Mouse (Mus musculus) olfactory bulb, adult 2 months (tissue): Measurements from ENCODE around the gene Ppp1ca. TPM values are rescaled to one million over a fixed set of nuclear protein-coding genes. Genes with fewer than 3 reads are reported as not detected.

Source experiments
- H3K27ac ChIP-seq: fragments of 200-500 bp; 2 replicates; pipeline ENCODE4 v1.5.1; 2012; ENCODE audit warnings: low read depth, low read length; ENCODE audit not compliant: insufficient read depth
- H3K4me1 ChIP-seq: fragments of 200-500 bp; 2 replicates; pipeline ENCODE4 v1.6.1; 2012; ENCODE audit warnings: low read length; ENCODE audit not compliant: control insufficient read depth, insufficient read depth
- H3K4me3 ChIP-seq: fragments of 200-500 bp; 2 replicates; pipeline ENCODE4 v1.5.1; 2012; ENCODE audit warnings: mild to moderate bottlenecking, low read depth, low read length, moderate library complexity; ENCODE audit not compliant: insufficient read depth
- CTCF ChIP-seq: fragments of 200-500 bp; IDR thresholded peaks from 2 replicates; pipeline ENCODE4 v1.5.1; 2012; ENCODE audit warnings: low read depth, mild to moderate bottlenecking, low read length, moderate library complexity; ENCODE audit not compliant: insufficient read depth
- POLR2A ChIP-seq: fragments of 200-500 bp; IDR thresholded peaks from 2 replicates; pipeline ENCODE4 v1.6.1; 2012; ENCODE audit warnings: mild to moderate bottlenecking, low read depth, low read length, moderate library complexity; ENCODE audit not compliant: insufficient read depth
- WGBS: fragments of 180-500 bp; shearing (Covaris S2); methylation state at CpG from one replicate; pipeline ENCODE4 v1.1.7; 2018; 5-methylcytosine and 5-hydroxymethylcytosine counted together
- polyA plus RNA-seq: library from polyadenylated mRNA; stranded (reverse); fragments of >200 nt; gene quantifications from 2 replicates; pipeline ENCODE4 v1.2.4, GENCODE M21; 2012; ENCODE audit warnings: low replicate concordance; ENCODE audit not compliant: missing spikeins, insufficient read depth, insufficient read length

The Ppp1ca gene
- polyA plus RNA-seq, 1 experiment = 405 TPM

DNA sequence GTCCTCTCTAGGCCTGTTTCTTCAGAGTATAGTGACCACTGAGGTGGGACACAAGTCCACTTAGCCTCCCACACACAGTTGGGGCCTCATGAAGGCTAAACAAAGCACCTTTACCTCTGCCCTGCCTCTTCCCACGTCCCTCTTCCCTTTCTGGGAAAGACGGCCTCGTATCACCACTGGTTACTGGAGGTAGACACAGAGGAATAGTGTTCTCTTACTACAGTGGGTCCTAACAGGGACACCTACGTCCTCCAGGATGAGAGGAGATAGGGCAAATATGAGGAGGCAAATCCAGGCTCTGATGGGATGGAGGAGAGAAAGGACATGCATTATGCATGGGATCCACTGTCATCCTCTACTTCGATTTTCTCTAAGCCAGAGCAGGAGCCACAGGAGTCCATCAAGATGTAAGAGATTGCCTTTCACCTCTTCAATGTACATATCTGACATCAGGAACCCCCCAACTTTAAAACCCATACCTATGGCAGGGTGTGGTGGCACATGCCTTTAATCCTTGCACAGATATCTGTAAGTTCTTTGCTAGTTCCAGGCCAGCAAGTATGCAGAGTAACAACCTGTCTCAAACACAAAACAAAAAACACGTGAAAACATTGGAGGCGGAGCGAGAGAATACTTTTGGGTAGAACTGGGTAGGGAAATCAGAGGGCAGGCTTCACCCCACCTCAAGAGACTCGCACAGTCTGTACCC lies 43.9 kb upstream of the Ppp1ca start:
- H3K27ac ChIP-seq = peak overlapping the region; percentile 54
- 39% methylated on average over 9 of the region's 9 CpGs for WGBS
- H3K4me1 ChIP-seq = peaks cover 32% of the 10 kb centered on the region
- TF ChIP-seq CTCF (no peak), POLR2A (no peak)
- H3K4me3 ChIP-seq = peak overlapping the region; percentile 66

DNA sequence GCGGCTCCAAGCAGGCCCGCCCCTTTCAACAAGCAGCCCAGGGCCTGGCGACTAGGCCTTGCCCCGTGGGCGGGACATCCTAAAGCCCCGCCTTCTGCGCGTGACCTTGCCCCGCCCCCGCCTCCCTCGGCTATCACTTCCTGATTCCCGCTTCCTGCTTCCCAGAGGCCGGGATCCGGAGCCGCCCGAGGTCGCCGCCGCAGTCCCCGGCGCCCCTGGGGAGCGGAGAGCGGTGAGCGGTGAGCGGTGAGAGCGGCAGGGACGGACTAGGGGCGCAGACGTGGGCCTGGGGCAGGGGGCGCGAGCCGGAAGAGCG lies 43.4 kb upstream of the Ppp1ca start, which contains the start of gene Coro1b:
Gene Coro1b, plus strand, starts transcription at position 129 of the 316 bp plus-strand sequence.
- under 1% methylated on average over 32 of the region's 33 CpGs for WGBS
- no peak for TF ChIP-seq CTCF
- TF ChIP-seq POLR2A = peak; percentile 80
- peak within 1 kb of the TSS; percentile 54 for H3K27ac ChIP-seq
- H3K4me3 ChIP-seq = peak within 1 kb of the TSS; percentile 66
- peaks cover 32% of the 10 kb centered on the region for H3K4me1 ChIP-seq

DNA sequence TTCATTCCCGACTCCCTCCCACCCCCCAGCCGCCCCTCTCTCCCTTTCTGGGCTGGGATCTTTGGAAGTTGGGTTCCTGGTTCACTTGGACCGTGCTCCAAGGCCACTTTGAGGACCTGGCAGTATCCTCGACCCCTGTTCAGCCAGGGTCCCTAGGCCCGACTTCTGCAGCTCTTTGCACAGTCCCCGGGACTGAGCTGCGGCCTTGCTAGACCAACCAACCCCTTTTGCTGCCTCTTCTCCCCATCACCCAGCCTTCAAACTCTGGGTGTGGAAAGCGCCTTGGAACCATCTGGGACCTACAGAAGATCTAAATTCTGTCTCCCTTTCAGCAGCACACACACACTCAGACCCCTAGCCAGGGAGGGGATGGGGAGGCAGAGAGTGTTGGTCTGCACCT lies 43.0 kb upstream of the Ppp1ca start:
- Histone ChIP-seq H3K27ac (no peak overlapping the region; the same call in 1 of the 2 replicates), H3K4me1 (peaks cover 32% of the 10 kb centered on the region), H3K4me3 (peak overlapping the region; percentile 66)
- under 1% methylated on average over 8 of the region's 8 CpGs for WGBS
- TF ChIP-seq CTCF (no peak), POLR2A (no peak)

DNA sequence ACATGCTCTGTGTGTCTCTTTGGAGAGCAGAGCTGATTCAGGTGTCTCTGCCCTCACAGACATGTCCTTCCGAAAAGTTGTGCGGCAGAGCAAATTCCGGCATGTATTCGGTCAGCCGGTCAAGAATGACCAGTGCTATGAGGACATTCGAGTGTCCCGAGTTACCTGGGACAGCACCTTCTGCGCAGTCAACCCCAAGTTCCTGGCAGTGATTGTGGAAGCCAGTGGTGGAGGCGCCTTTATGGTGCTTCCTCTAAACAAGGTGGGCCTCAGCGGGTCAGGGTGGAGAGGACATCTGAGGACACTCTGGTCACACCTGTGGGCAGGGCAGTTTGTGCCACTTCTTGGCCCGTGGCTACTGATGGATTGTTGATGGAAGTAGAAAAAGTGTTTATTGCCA lies 42.6 kb upstream of the Ppp1ca start:
- TF ChIP-seq POLR2A (no peak), CTCF (no peak)
- WGBS = 86% methylated on average over 11 of the region's 11 CpGs

DNA sequence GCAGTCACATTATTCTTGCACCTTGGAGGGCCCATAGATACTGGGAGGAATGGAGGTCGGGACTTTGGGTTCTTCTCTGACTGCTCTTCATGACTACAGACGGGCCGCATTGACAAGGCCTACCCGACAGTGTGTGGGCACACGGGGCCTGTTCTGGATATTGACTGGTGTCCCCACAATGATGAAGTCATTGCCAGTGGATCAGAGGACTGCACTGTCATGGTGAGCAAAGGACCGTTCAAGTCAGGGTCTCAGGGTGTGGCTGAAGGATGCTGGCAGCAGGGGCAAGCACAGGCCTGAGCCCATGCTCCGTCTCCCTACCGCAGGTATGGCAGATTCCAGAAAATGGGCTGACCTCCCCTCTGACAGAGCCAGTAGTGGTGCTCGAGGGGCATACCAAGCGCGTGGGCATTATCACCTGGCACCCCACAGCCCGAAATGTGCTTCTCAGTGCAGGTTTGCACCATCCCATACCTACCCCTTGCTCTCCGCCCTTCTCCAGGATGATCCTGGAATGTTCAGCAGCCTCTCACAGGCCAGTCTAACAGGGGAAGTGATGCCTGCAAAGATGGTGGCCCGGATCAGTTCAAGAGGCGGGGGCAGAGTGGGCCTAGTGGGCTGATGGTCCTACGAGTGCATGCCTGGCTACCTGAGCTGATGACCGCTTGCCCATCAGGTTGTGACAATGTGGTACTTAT lies 42.0 kb upstream of the Ppp1ca start:
- 93% methylated on average over 17 of the region's 17 CpGs for WGBS
- no peak for TF ChIP-seq CTCF
- TF ChIP-seq POLR2A = no peak
- no peak overlapping the region for H3K27ac ChIP-seq
- peaks cover 33% of the 10 kb centered on the region for H3K4me1 ChIP-seq
- H3K4me3 ChIP-seq = no peak overlapping the region

More for the DNA sequence above, 42.6 kb upstream of the Ppp1ca start:
- Histone ChIP-seq H3K4me1 (peaks cover 32% of the 10 kb centered on the region), H3K4me3 (peak overlapping the region; percentile 66), H3K27ac (no peak overlapping the region)

DNA sequence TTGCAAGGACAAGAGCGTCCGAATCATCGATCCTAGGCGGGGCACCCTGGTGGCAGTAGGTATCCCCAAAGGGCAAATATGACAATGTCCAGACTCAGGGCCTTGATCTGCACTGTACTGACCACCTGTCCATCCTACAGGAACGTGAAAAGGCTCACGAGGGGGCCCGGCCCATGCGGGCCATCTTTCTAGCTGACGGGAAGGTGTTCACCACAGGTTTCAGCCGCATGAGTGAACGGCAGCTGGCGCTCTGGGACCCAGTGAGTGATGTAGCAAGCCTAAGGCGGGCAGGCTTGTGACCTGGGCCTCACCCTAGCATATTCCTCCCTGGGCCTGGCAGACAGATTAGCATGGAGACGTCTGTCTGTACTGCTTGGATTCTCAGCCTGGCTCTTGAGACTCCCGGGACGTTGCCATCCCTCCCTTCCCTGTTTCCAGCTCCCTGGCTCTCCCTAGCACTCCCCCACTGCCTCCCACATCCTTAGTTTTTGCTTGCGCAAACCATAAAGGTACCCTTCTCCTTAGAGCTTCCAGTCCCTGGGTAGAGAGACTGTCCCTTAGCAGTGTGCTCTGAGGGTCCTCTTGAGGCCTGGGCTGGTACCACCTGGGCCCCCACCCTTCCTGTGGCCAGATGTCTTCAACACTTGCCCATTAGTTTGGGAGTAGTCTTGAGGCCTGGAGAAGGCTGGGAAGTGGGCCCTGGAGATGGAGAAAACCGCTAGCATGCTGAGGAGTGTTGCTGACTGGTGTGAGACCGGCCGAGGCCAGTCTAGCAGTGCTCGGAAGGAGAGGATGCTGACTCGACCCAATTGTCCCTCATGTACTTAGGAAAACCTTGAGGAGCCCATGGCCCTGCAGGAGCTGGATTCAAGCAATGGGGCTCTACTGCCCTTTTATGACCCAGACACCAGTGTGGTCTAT lies 41.0 kb upstream of the Ppp1ca start:
- Histone ChIP-seq H3K27ac (no peak overlapping the region), H3K4me3 (no peak overlapping the region), H3K4me1 (peaks cover 34% of the 10 kb centered on the region)
- 86% methylated on average over 22 of the region's 22 CpGs for WGBS
- TF ChIP-seq CTCF = no peak
- no peak for TF ChIP-seq POLR2A

DNA sequence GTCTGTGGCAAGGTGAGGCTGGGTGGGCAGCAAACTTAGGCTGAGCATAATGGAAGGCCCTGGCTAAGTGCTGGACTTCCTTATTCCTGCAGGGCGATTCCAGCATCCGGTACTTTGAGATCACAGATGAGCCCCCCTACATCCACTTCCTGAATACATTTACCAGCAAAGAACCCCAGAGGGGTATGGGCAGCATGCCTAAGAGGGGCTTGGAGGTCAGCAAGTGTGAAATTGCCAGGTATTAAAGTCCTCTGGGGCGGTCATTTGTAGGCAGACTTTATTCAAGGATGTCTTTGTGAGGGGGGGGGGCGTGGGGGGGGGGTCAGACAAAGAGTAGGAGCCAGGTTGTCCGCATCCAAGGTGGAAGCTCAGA lies 40.4 kb upstream of the Ppp1ca start:
- H3K4me1 ChIP-seq = peaks cover 32% of the 10 kb centered on the region
- 70% methylated on average over 5 of the region's 5 CpGs for WGBS
- no peak overlapping the region; the same call in 1 of the 2 replicates for H3K27ac ChIP-seq
- TF ChIP-seq POLR2A (no peak), CTCF (no peak)
- no peak overlapping the region for H3K4me3 ChIP-seq

DNA sequence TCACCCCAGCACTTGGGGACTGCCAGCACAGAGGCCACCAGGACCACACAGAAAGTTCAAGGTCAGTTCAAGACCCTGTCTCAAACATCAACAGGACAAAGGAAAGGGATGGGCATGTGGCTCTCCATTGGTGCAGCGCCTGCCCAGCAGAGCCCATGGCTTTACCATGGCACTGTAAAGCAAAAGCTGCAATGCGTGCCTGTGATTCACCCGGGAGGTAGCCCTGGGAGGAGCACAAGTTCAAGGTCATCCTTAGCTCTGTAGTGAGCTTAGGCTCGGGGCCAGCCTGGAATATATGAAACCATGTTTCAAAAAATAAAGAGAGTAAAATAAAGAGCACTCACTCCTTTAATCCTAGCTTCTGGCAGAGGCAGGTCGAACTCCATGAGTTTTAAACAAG lies 40.0 kb upstream of the Ppp1ca start:
- H3K4me1 ChIP-seq = peaks cover 28% of the 10 kb centered on the region
- TF ChIP-seq CTCF = no peak
- no peak overlapping the region for H3K4me3 ChIP-seq
- no peak overlapping the region; the same call in 1 of the 2 replicates for H3K27ac ChIP-seq
- 91% methylated on average over 5 of the region's 5 CpGs for WGBS
